Mouse (Mus musculus) retina, embryonic 14.5 days (tissue): ENCODE measurements around the gene Themis2.
A peak's percentile ranks its signal among the peaks of the same experiment; 100 is the strongest.

Experiments used
- DNase-seq: peaks from one replicate; pipeline ENCODE4 v3.0.0-alpha.2; 2015; ENCODE audit warnings: low spot score

Gene Themis2

GRCm38 (mm10) chr4:132796196-132796886 is at the start of gene Themis2:
TSS of gene Themis2 (minus strand) at chr4:132796387.
- peak; percentile 77 for DNase-seq

GRCm38 (mm10) chr4:132843705-132844071 is 47.5 kb upstream of the Themis2 start:
- DNase-seq: no peak

- peak; percentile 94 for DNase-seq
These were observed 47.0 kb upstream of the Themis2 start, which contains the start of gene Ppp1r8 for GRCm38 (mm10) chr4:132842970-132843704. TSS of gene Ppp1r8 (minus strand) at chr4:132843169.

- DNase-seq: peak; percentile 27
These were observed 46.2 kb upstream of the Themis2 start for GRCm38 (mm10) chr4:132842281-132842906.

GRCm38 (mm10) chr4:132841493-132841892 is 45.3 kb upstream of the Themis2 start:
- DNase-seq: no peak

GRCm38 (mm10) chr4:132823614-132824366 is 27.6 kb upstream of the Themis2 start:
- peak; percentile 72 for DNase-seq

- no peak for DNase-seq
These were observed 22.3 kb upstream of the Themis2 start for GRCm38 (mm10) chr4:132818442-132818841.

GRCm38 (mm10) chr4:132816855-132817254 is 20.7 kb upstream of the Themis2 start:
- DNase-seq: no peak

GRCm38 (mm10) chr4:132816404-132816803 is 20.2 kb upstream of the Themis2 start:
- DNase-seq: no peak

GRCm38 (mm10) chr4:132809621-132810020 is 13.4 kb upstream of the Themis2 start:
- DNase-seq: no peak

- no peak for DNase-seq
These were observed 11.8 kb upstream of the Themis2 start for GRCm38 (mm10) chr4:132807771-132808641.

- no peak for DNase-seq
These were observed 10.5 kb upstream of the Themis2 start for GRCm38 (mm10) chr4:132806620-132807191.

GRCm38 (mm10) chr4:132805599-132806197 is 9.5 kb upstream of the Themis2 start:
- no peak for DNase-seq

- DNase-seq: no peak
These were observed 9.0 kb upstream of the Themis2 start for GRCm38 (mm10) chr4:132805146-132805545.

GRCm38 (mm10) chr4:132804331-132804730 is 8.1 kb upstream of the Themis2 start:
- DNase-seq: no peak

- DNase-seq: no peak
These were observed 7.7 kb upstream of the Themis2 start for GRCm38 (mm10) chr4:132803876-132804275.

GRCm38 (mm10) chr4:132803212-132803611 is 7.0 kb upstream of the Themis2 start:
- DNase-seq: no peak

- no peak for DNase-seq
These were observed 6.0 kb upstream of the Themis2 start for GRCm38 (mm10) chr4:132802171-132802637.

- DNase-seq: no peak
These were observed 5.2 kb upstream of the Themis2 start for GRCm38 (mm10) chr4:132801176-132802077.
